Mouse (Mus musculus) right cerebral cortex, postnatal 25 days (tissue): Measurements from ENCODE around the gene Ptbp1.

Source experiments
- DNase-seq: peaks from one replicate; pipeline ENCODE4 v3.0.0; 2022

The Ptbp1 gene

GRCm38 (mm10) chr10:79853860-79854795, at the start of gene Ptbp1:
Gene Ptbp1 (plus strand): TSS chr10:79854427.
- DNase-seq = peak; percentile 99

GRCm38 (mm10) chr10:79805636-79806035, 48.6 kb upstream of the Ptbp1 start:
- DNase-seq = no peak

GRCm38 (mm10) chr10:79806331-79806730, 47.9 kb upstream of the Ptbp1 start:
- no peak for DNase-seq

- DNase-seq = no peak
Observed at GRCm38 (mm10) chr10:79806972-79807371, 47.3 kb upstream of the Ptbp1 start.

GRCm38 (mm10) chr10:79807826-79808225, 46.4 kb upstream of the Ptbp1 start:
- no peak for DNase-seq

GRCm38 (mm10) chr10:79808728-79809127, 45.5 kb upstream of the Ptbp1 start:
- DNase-seq = no peak

- DNase-seq = peak; percentile 84
Observed at GRCm38 (mm10) chr10:79811736-79812637, 42.2 kb upstream of the Ptbp1 start.

GRCm38 (mm10) chr10:79814271-79814842, 39.9 kb upstream of the Ptbp1 start:
- DNase-seq = no peak

GRCm38 (mm10) chr10:79815671-79816494, 38.3 kb upstream of the Ptbp1 start:
- DNase-seq = no peak

GRCm38 (mm10) chr10:79817111-79817510, 37.1 kb upstream of the Ptbp1 start:
- DNase-seq = no peak

- no peak for DNase-seq
Observed at GRCm38 (mm10) chr10:79818225-79818624, 36.0 kb upstream of the Ptbp1 start.

- DNase-seq = no peak
Observed at GRCm38 (mm10) chr10:79819606-79820005, 34.6 kb upstream of the Ptbp1 start.

- no peak for DNase-seq
Observed at GRCm38 (mm10) chr10:79820277-79820676, 34.0 kb upstream of the Ptbp1 start.

- DNase-seq = no peak
Observed at GRCm38 (mm10) chr10:79820782-79821181, 33.4 kb upstream of the Ptbp1 start, which contains the start of gene Misp. Gene Misp (plus strand): TSS chr10:79820989.

GRCm38 (mm10) chr10:79821731-79822130, 32.5 kb upstream of the Ptbp1 start:
- no peak for DNase-seq

- DNase-seq = no peak
Observed at GRCm38 (mm10) chr10:79822372-79822771, 31.9 kb upstream of the Ptbp1 start.

GRCm38 (mm10) chr10:79823011-79823410, 31.2 kb upstream of the Ptbp1 start:
- no peak for DNase-seq

- DNase-seq = no peak
Observed at GRCm38 (mm10) chr10:79824413-79824812, 29.8 kb upstream of the Ptbp1 start.

- no peak for DNase-seq
Observed at GRCm38 (mm10) chr10:79831583-79831982, 22.6 kb upstream of the Ptbp1 start.

- DNase-seq = no peak
Observed at GRCm38 (mm10) chr10:79832026-79832785, 22.0 kb upstream of the Ptbp1 start.

GRCm38 (mm10) chr10:79832786-79833181, 21.4 kb upstream of the Ptbp1 start:
- DNase-seq = no peak
